Mouse (Mus musculus) brain, embryonic 18.5 days (tissue): ENCODE measurements around the gene Dusp15.
A peak's percentile ranks its signal among the peaks of the same experiment; 100 is the strongest.

Experiments used
- DNase-seq: peaks from one replicate; pipeline ENCODE4 v3.0.0-alpha.2; 2012; ENCODE audit warnings: low read depth, low spot score

Gene Dusp15

DNA sequence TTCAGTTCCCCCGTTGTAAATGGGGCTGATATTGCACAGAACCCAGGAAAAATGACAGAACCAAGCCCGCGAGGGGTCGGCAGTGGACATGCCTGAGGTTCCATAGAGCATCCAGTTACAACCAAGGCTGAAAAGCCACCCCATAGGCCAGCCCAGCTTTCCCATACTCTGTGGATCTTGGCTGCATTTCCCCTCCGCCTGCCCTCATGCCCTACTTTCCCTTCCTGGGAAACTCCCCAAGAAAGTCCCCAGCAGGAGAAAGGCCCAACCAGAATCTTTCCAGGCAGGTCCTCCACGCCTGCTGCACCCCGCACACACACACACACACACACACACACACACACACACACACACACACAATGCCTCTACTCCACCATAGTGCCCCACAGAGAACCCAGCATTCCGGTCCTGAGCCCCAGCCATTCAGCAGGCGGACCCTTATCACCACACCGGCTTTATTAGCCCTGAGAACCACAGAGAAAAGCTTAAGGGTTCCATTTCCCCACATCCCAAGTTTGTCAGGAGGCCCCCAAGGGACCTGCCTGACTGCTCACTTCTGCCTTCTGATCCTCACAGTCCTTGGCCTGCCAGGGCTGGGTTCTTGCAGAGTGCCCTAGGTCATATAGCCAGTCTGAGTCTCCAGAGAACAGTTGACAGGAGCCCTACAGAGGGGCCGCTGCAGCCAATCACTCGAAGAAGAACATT is 19.9 kb downstream of the Dusp15 start:
- DNase-seq = no peak

GRCm38 (mm10) chr2:152930276-152930675 is 21.2 kb downstream of the Dusp15 start:
- no peak for DNase-seq

DNA sequence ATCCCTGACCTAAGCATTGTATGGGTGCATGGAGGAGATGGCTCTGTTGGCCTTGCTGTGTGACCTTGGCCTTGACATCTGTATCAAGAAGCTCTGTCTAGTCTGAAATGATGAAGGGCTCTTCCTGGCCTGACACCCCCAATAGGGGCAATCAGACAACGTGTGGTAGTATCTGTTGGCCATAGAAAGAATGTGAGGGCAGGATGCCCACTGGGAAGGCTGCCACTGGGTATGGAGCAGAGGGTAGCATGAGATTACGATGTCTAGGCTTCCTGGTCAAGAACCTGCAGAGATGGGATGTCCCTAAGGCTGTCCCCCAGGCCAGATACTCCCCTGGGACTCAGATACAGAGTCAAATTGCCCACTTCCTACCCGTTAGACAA is 22.5 kb downstream of the Dusp15 start:
- DNase-seq = no peak

DNA sequence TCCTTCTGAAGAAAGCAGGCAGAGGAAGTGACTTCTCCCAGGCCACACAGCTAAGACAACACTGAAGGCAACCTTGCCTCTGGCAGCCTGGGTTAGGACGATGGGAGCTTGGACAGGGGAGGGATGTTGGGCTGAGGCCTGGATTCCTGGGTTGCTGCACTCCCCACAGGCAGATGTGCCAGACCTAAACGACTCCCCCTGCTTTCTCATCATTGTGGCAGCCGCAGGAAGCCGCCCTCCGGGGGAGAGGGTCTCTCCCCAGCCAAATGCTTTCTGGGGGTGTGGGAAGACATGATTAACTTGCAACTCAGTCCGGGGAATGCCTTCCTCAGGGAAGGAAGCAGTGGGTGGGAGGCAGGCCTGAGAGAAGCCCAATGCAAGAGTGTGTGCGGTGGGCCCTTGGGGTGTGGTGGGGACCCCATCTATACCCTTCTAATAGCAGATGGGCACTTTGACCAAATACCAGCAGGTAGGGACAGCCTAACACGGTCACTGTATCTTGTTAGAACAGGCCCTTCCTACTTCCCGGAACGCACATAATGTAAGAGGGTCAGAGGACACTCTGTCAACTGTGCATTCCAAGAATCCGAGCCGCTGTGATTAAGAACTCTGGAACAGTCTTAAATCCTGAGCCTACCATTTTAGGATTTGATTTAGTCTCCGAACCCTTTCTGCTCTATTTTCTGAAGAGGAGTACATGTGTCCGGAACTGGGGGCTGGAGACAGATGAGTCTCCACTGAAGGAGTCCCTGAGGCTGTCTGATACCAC is 23.1 kb downstream of the Dusp15 start:
- DNase-seq = no peak

DNA sequence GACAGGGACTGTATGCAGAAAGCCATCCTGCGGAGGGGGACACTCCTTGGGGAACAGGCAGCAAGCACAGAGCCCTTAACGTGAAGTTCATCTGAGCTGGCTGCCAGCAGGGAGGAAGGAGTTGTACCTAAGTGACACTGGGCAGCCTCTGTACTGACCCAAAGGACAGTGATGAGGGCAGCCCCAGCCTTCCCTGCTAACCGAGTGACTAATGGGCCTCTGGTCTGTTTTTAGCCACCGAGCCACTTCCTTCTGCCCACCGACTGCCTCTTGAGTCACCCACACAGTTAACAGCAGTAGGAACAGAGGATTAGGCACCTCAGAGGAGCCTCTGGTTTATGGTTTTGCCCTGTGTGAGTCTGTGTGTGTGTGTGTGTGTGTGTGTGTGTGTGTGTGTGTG is 24.1 kb downstream of the Dusp15 start:
- no peak for DNase-seq

GRCm38 (mm10) chr2:152926896-152927295 is 24.6 kb downstream of the Dusp15 start:
- no peak for DNase-seq

GRCm38 (mm10) chr2:152925189-152925872 is 26.2 kb downstream of the Dusp15 start:
- no peak for DNase-seq

GRCm38 (mm10) chr2:152924543-152924942 is 27.0 kb downstream of the Dusp15 start:
- DNase-seq = no peak

DNA sequence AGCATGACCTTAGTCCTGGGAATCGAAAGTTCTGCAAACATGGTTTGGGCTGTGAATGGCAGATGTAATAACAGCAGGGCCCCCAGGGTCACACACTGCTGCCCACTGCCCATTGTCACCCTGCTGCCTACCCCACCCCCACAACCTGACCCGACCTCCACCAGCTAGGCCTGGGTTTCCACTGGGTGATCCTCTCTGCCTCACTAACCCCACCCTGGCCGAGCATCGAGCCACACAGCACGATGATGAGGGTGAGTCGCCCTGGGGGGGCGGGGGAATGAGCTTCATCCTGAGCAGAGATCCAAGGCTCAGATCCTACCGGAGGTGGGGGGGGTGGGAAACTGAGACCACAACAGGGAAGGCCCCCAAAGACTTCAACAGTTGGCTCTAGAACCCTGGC is 27.4 kb downstream of the Dusp15 start:
- DNase-seq = no peak

DNA sequence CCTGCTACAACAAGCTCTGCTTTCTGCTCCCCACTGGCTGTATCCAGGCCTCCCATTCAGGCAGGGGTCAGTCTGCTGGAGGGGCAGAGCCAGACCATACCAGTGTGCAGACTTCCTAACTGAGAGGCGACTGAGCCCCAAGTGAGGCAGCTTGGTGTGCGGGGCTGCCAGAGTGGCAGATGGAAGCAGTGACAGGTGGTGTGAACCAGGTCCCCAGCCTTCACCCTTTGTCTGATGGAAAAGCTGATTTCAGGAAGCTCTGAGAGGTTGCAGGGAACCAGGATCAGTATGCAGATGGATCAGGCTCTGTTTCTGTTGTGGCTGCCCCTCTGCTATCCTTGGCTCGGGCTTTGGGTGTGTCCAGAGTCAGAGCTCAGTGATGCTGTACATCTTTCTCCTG is 27.9 kb downstream of the Dusp15 start:
- no peak for DNase-seq

DNA sequence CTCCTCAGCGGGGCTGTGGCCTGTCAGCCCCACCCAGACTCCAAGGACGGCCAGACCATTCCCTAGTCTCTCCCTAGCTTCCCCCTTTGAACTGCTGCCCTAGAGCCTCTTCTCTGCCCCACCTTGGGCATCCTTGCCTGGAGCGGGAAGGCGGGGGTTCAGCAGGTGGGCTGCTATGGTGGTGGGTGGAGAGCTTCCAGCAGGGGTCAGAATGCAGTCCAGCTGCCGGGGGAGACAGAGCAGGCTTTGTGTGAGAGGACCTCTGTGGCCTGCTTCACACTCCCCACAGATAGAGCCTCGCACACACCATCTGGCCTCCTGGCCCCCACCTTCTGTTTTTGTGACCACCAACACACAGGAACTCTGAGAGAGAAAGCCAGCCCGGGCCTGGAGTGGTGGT is 29.1 kb downstream of the Dusp15 start:
- no peak for DNase-seq

DNA sequence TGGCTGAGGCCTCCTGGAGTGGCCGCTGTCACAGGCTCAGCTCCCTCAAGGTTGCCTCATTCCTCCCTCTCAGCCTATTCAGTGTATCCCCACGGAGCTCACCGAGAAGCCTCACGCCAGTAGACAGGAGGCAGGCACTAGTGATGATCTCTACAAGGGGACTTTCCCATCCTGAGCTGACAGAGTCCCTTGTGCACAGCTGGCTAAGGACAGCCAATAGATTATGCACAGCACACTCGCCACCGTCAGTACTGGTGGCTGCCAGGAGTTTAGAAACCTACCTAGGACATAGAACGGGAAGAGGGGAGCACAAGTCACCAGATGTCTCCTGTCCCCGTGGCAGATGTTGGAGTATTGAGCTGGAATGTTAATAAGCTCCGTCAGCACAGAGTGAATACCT is 33.8 kb downstream of the Dusp15 start:
- no peak for DNase-seq

GRCm38 (mm10) chr2:152916111-152916510 is 35.4 kb downstream of the Dusp15 start:
- no peak for DNase-seq

GRCm38 (mm10) chr2:152915453-152915852 is 36.0 kb downstream of the Dusp15 start:
- DNase-seq = no peak

DNA sequence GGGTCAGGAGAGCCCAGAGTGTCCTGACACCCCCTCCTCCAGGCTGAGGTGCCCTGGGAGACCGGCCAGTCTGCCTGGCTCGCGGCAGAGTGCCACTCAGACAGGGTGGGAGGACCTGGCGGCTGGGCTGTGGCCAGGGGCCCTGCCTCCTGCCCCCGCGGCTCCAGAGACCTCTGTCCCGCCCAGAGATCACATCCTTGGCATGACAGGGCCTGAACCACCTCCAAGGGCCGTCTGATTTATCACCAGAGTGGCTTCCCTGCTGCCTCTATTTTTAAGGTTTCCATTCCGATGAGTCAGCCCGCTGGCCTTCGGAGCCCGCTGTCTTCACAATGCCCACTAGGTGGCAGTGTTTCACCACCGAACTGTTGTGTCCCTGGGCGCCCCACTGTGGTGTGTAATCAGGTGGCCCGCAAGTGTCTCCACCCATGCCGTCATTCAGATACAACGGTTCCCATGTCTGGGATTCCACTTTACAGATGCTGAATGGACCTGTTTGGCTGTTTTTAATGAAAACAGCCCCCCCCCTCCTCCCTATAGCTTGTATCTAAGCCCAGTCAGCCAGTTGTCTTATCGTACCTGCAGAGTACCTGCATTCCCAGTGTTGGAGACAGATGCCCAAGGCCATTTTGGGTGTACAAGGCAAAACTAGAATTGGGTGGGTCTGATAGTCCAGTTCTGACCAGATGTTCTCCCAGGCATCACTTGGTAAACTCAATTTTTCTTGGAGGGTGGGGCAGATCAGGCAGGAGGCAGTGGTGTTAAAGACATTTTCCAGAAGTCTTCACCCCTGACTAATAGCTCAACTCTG is 37.0 kb downstream of the Dusp15 start:
- peak; percentile 60 for DNase-seq

GRCm38 (mm10) chr2:152913471-152913870 is 38.0 kb downstream of the Dusp15 start:
- no peak for DNase-seq

DNA sequence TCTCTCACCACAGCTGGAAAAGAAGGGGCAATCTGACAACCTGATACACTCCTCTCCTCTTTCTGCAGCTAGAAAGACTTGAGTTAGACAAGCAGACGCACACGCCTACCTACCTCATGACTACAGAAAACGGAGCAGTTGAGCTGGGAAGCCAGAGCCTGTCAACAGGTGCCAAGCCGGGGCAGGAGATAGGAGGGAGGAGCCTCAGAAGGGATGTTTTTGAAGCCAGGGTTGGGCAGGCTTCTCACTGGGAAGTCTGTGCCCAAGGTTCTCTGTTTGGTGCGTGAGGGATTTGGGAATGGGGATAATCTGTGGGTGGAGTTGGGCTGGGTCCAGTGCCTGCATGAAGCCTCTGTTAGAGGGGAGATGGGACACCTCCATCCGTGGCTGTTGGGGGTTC is 40.1 kb downstream of the Dusp15 start:
- DNase-seq = no peak

- DNase-seq = no peak
These were observed 40.5 kb downstream of the Dusp15 start, which contains the start of gene Mylk2 for GRCm38 (mm10) chr2:152911031-152911430. Gene Mylk2 (plus strand): TSS chr2:152911352.

- DNase-seq = no peak
These were observed 41.6 kb downstream of the Dusp15 start for GRCm38 (mm10) chr2:152909848-152910247.

- no peak for DNase-seq
These were observed 44.2 kb downstream of the Dusp15 start for GRCm38 (mm10) chr2:152907114-152907943.
